Comparison of ENCODE assay signal across 8 mouse cellular contexts in genomic region chr3:103914732-103915508, GRCm38 (mm10). TPM values are rescaled to one million over a fixed set of nuclear protein-coding genes. Genes with fewer than 3 reads are reported as not detected.
DNase-seq lines count a peak whose midpoint lies in the region; TF ChIP-seq lines count a peak whose summit lies in the region.

No protein-coding gene starts in this region.

- H3K27me3 ChIP-seq in forebrain, embryonic 10.5 days (ENCODE audit: poor library complexity, severe bottlenecking), result no peaks in the 10 kb centered on the region

- intact Hi-C loops in gastrocnemius, adult 2 months (cut with DNase I), result loop anchor here (5.0 to 10.0 kb wide), 2 partner anchors 52 to 530 kb away; partner anchors contain the start of gene Phtf1
- intact Hi-C loops in heart, postnatal 14 days (cut with DNase I), result loop anchor here (2.0 to 10.0 kb wide), 2 partner anchors 54 to 300 kb away; partner anchors contain the start of gene Phtf1

- H3K4me3 ChIP-seq in gastrocnemius, adult 2 months, result peak overlapping the region; percentile 95
- peak overlapping the region; percentile 91 for H3K4me3 ChIP-seq in forebrain, embryonic 10.5 days

- WGBS in forebrain, embryonic 10.5 days, result under 1% methylated on average over 60 of the region's 60 CpGs

- peaks cover 24% of the 10 kb centered on the region for H3K4me1 ChIP-seq in forebrain, embryonic 10.5 days

- no peaks in the 10 kb centered on the region for H3K9me3 ChIP-seq in forebrain, embryonic 10.5 days

- no peak for TF ChIP-seq CTCF in gastrocnemius, adult 2 months (IDR thresholded peaks at IDR 0.05)

- DNase-seq in gastrocnemius, adult 2 months, result no peak
- DNase-seq in gastrocnemius, postnatal 10 days, result no peak
- DNase-seq in adrenal gland, adult 2 months, result peak; percentile 79
- DNase-seq in forebrain, embryonic 10.5 days (ENCODE audit: extremely low spot score, low spot score), result peak; percentile 68
- DNase-seq in heart, postnatal 14 days, result peak; percentile 53 to 66
- peak; percentile 12 to 36 for DNase-seq in layer of hippocampus, postnatal 25 days (ENCODE audit: extremely low spot score in 1 of 2, low spot score in 1 of 2)
- DNase-seq in lung, postnatal 25 days (ENCODE audit: low spot score), result peak; percentile 32
- DNase-seq in right cerebral cortex, postnatal 10 days (ENCODE audit: low spot score in 2 of 2), result peak; percentile 52 to 62

- H3K36me3 ChIP-seq in forebrain, embryonic 10.5 days (replicated peaks), result peaks cover 3% of the 10 kb centered on the region

- H3K27ac ChIP-seq in gastrocnemius, adult 2 months, result peak overlapping the region; percentile 98
- peak overlapping the region; percentile 96 for H3K27ac ChIP-seq in forebrain, embryonic 10.5 days

RNA-seq across cellular contexts. Expression of gene Rsbn1, which starts 1.0 kb away (rescaled TPM):
- 1 to 10 TPM; 7.4 to 8.1 TPM for total RNA-seq in gastrocnemius, adult 2 months (2021)
- 1 to 10 TPM; 8.0 to 9.8 TPM for total RNA-seq in gastrocnemius, postnatal 10 days (2021)
- total RNA-seq in adrenal gland, adult 2 months (2021), result 10 to 100 TPM; 14.6 to 18.3 TPM
- polyA plus RNA-seq in adrenal gland, adult 2 months (2012; rRNA removed), result 5.1 and 6.3 TPM in 2 replicates
- 11.6 and 14.1 TPM in 2 replicates for polyA plus RNA-seq in forebrain, embryonic 10.5 days (2016; fragmentation: Nextera tagmentation; extraction: Ambion mirVana)
- total RNA-seq in heart, postnatal 14 days (2021), result 1 to 10 TPM; 9.8 to 9.9 TPM
- total RNA-seq in layer of hippocampus, postnatal 25 days (2021), result 10 to 100 TPM; 20.0 to 20.3 TPM

RNA-seq across cellular contexts. Expression of gene Phtf1, which starts 53.0 kb away (rescaled TPM):
- total RNA-seq in gastrocnemius, adult 2 months (2021), result 1 to 10 TPM; 3.5 to 4.2 TPM
- total RNA-seq in gastrocnemius, postnatal 10 days (2021), result 10 to 100 TPM in 1 of 2 experiments, 1 to 10 TPM in 1; 8.1 to 10.4 TPM
- 10 to 100 TPM; 14.4 to 21.2 TPM for total RNA-seq in adrenal gland, adult 2 months (2021)
- polyA plus RNA-seq in adrenal gland, adult 2 months (2012; rRNA removed), result 12.4 and 13.9 TPM in 2 replicates
- polyA plus RNA-seq in forebrain, embryonic 10.5 days (2016; fragmentation: Nextera tagmentation; extraction: Ambion mirVana), result 32.6 and 33.4 TPM in 2 replicates
- total RNA-seq in heart, postnatal 14 days (2021), result 10 to 100 TPM; 10.1 to 11.2 TPM
- total RNA-seq in layer of hippocampus, postnatal 25 days (2021), result 10 to 100 TPM; 38.7 to 46.7 TPM

RNA-seq across cellular contexts. Expression of gene Ptpn22, which starts 55.3 kb away (rescaled TPM):
- total RNA-seq in gastrocnemius, adult 2 months (2021), result under 1 TPM; 0.18 to 0.42 TPM
- total RNA-seq in gastrocnemius, postnatal 10 days (2021), result under 1 TPM; 0.26 to 0.81 TPM
- 1 to 10 TPM; 1.6 to 2.7 TPM for total RNA-seq in adrenal gland, adult 2 months (2021)
- 0.27 and 0.41 TPM in 2 replicates for polyA plus RNA-seq in adrenal gland, adult 2 months (2012; rRNA removed)
- 0.37 TPM in 2 replicates for polyA plus RNA-seq in forebrain, embryonic 10.5 days (2016; fragmentation: Nextera tagmentation; extraction: Ambion mirVana)
- total RNA-seq in heart, postnatal 14 days (2021), result 1 to 10 TPM in 1 of 2 experiments, under 1 TPM in 1; 0.84 to 2.3 TPM
- under 1 TPM; 0.91 to 0.96 TPM for total RNA-seq in layer of hippocampus, postnatal 25 days (2021)

Comparison
In these comparisons a context has a peak if more than half of its experiments do, and no peak if none do; other contexts are left out.
1. DNase-seq: peak in adrenal gland, adult 2 months (single experiment), forebrain, embryonic 10.5 days (single experiment), heart, postnatal 14 days (2 of 2), layer of hippocampus, postnatal 25 days (2 of 2), lung, postnatal 25 days (single experiment) and right cerebral cortex, postnatal 10 days (2 of 2); none in gastrocnemius, adult 2 months (single experiment) and gastrocnemius, postnatal 10 days (single experiment).